In genomic region chr15:20639155-20639554, GRCm38 (mm10) we compare ENCODE assay signal across 17 mouse cellular contexts. TPM values are rescaled to one million over a fixed set of nuclear protein-coding genes. Genes with fewer than 3 reads are reported as not detected.
"Had no signal": no experiment of that assay in that cellular context is flagged by ENCODE, and none has a peak within 500 bp of the region (broad histone marks: within the 10 kb centered on the region; RNA-seq: fewer than 3 reads in every experiment).

No protein-coding gene starts in this region.

- ATAC-seq: intestine, postnatal 0 days had no signal

- H3K27ac ChIP-seq: limb, embryonic 13.5 days; liver, embryonic 14.5 days; stomach, postnatal 0 days had no signal

- H3K9me3 ChIP-seq: limb, embryonic 13.5 days had no signal

- H3K9ac ChIP-seq: limb, embryonic 13.5 days; liver, embryonic 14.5 days had no signal

- H3K27me3 ChIP-seq: limb, embryonic 13.5 days had no signal

- H3K4me2 ChIP-seq: limb, embryonic 13.5 days had no signal

- H3K4me1 ChIP-seq: limb, embryonic 13.5 days had no signal

- H3K4me3 ChIP-seq: limb, embryonic 13.5 days; myocyte had no signal

- H3K36me3 ChIP-seq: limb, embryonic 13.5 days had no signal

- DNase-seq: kidney, adult 8-10 months; kidney, postnatal 25 days; layer of hippocampus, adult 9-11 months; layer of hippocampus, postnatal 36 days; lung, adult 18-20 months; thymus, postnatal 14 days had no signal

RNA-seq across cellular contexts. Expression of gene Acot10, which starts 27.4 kb away (rescaled TPM):
- total RNA-seq: layer of hippocampus, adult 18-20 months; layer of hippocampus, postnatal 36 days; left cerebral cortex, postnatal 36 days; liver, adult 2 months; megakaryocyte-erythroid progenitor cell, adult 5-6 weeks; neutrophil, adult 5-6 weeks had no signal
- polyA plus RNA-seq: liver, adult 2 months; lung, embryonic 16.5 days had no signal
